Mouse (Mus musculus) intestine, embryonic 15.5 days (tissue): ENCODE measurements around the gene Fscn2. TPM values are rescaled to one million over a fixed set of nuclear protein-coding genes. Genes with fewer than 3 reads are reported as not detected.
"Not testable (repeated sequence)": the region's sequence is repeated elsewhere in the genome, so short reads cannot be mapped to it uniquely, and the experiment has no call there.

Experiments
- ATAC-seq: fragments of 200-750 bp; cut with Nextera tagmentation; 2 replicates; pipeline ENCODE4 v1.8.0; 2017; ENCODE audit warnings: moderate TSS enrichment, moderate library complexity
- H3K27ac ChIP-seq: fragments of 300-500 bp; sonication (generic); 2 replicates; pipeline ENCODE4 v1.5.1; 2015; ENCODE audit warnings: mild to moderate bottlenecking, inconsistent platforms
- H3K27me3 ChIP-seq: fragments of 300-500 bp; sonication (generic); replicated peaks from 2 replicates; pipeline ENCODE4 v1.6.1; 2015; ENCODE audit warnings: inconsistent platforms
- H3K36me3 ChIP-seq: fragments of 300-500 bp; sonication (generic); 2 replicates; pipeline ENCODE4 v1.6.1; 2015; ENCODE audit warnings: inconsistent platforms
- H3K4me1 ChIP-seq: fragments of 300-500 bp; sonication (generic); replicated peaks from 2 replicates; pipeline ENCODE4 v1.6.1; 2015; ENCODE audit warnings: inconsistent platforms
- H3K4me2 ChIP-seq: fragments of 300-500 bp; sonication (generic); replicated peaks from 2 replicates; pipeline ENCODE4 v1.6.1; 2015; ENCODE audit warnings: mild to moderate bottlenecking, inconsistent platforms
- H3K4me3 ChIP-seq: fragments of 300-500 bp; sonication (generic); replicated peaks from 2 replicates; pipeline ENCODE4 v1.5.1; 2015; ENCODE audit warnings: inconsistent platforms
- H3K9ac ChIP-seq: fragments of 300-500 bp; sonication (generic); 2 replicates; pipeline ENCODE4 v1.6.1; 2015; ENCODE audit warnings: inconsistent platforms
- H3K9me3 ChIP-seq: fragments of 300-500 bp; sonication (generic); 2 replicates; pipeline ENCODE4 v1.6.1; 2016; ENCODE audit warnings: inconsistent platforms
- WGBS: fragments of 180-500 bp; shearing (Covaris S2); methylation state at CpG from one replicate; pipeline ENCODE4 v1.1.7; 2015; 5-methylcytosine and 5-hydroxymethylcytosine counted together
- polyA plus RNA-seq: library from polyadenylated mRNA; unstranded; fragments of >200 nt; fragmentation: Nextera tagmentation; extraction: Ambion mirVana; gene quantifications from 2 replicates; pipeline ENCODE4 v1.2.1, GENCODE M21; 2015

The Fscn2 gene
- polyA plus RNA-seq, 1 experiment from 2014 or later = 0.18 TPM

- H3K27me3 ChIP-seq = no peaks in the 10 kb centered on the region
- peak; percentile 79 for ATAC-seq
- H3K9ac ChIP-seq = peak within 1 kb of the TSS; percentile 100
- peak within 1 kb of the TSS; percentile 99 for H3K4me3 ChIP-seq
- WGBS = under 1% methylated on average over 102 of the region's 103 CpGs
- peaks cover 29% of the 10 kb centered on the region for H3K4me1 ChIP-seq
- peak within 1 kb of the TSS; percentile 77 for H3K4me2 ChIP-seq
- H3K9me3 ChIP-seq = no peaks in the 10 kb centered on the region
- H3K36me3 ChIP-seq = 0 out of 2 replicates have a peak, but pooled peaks cover 5% of the 10 kb centered on the region
- peak within 1 kb of the TSS; percentile 100 for H3K27ac ChIP-seq
Measured at GRCm38 (mm10) chr11:120347791-120348683, 13.3 kb upstream of the Fscn2 start, which contains the start of gene Actg1. TSS of gene Actg1 (minus strand) at chr11:120348542.

GRCm38 (mm10) chr11:120348684-120349370 lies 12.5 kb upstream of the Fscn2 start:
- Histone ChIP-seq H3K9ac (peak overlapping the region; percentile 97), H3K4me2 (peak overlapping the region; percentile 77), H3K4me1 (peaks cover 37% of the 10 kb centered on the region), H3K36me3 (0 out of 2 replicates have a peak, but pooled peaks cover 5% of the 10 kb centered on the region), H3K27ac (peak overlapping the region; percentile 100), H3K4me3 (peak overlapping the region; percentile 99), H3K27me3 (no peaks in the 10 kb centered on the region), H3K9me3 (no peaks in the 10 kb centered on the region)
- WGBS = under 1% methylated on average over 52 of the region's 53 CpGs
- peak; percentile 15; the same call in 1 of the 2 replicates for ATAC-seq

- Histone ChIP-seq H3K36me3 (0 out of 2 replicates have a peak, but pooled peaks cover 5% of the 10 kb centered on the region), H3K27me3 (no peaks in the 10 kb centered on the region), H3K9ac (peak overlapping the region; percentile 97), H3K4me1 (peaks cover 39% of the 10 kb centered on the region), H3K4me3 (peak overlapping the region; percentile 99), H3K27ac (peak overlapping the region; percentile 100), H3K4me2 (peak overlapping the region; percentile 77), H3K9me3 (no peaks in the 10 kb centered on the region)
- WGBS = 4% methylated on average over 16 of the region's 16 CpGs
- ATAC-seq = 0 out of 2 replicates have a peak, but pooled peaks have one; percentile 13
Measured at GRCm38 (mm10) chr11:120349371-120349985, 11.9 kb upstream of the Fscn2 start.

GRCm38 (mm10) chr11:120349986-120350702 lies 11.2 kb upstream of the Fscn2 start:
- ATAC-seq = peak; percentile 75
- H3K4me2 ChIP-seq = peak overlapping the region; percentile 77
- 0 out of 2 replicates have a peak, but pooled peaks cover 3% of the 10 kb centered on the region for H3K36me3 ChIP-seq
- H3K9ac ChIP-seq = peak overlapping the region; percentile 97
- H3K27ac ChIP-seq = peak overlapping the region; percentile 100
- no peaks in the 10 kb centered on the region for H3K27me3 ChIP-seq
- H3K9me3 ChIP-seq = no peaks in the 10 kb centered on the region
- peaks cover 42% of the 10 kb centered on the region for H3K4me1 ChIP-seq
- H3K4me3 ChIP-seq = peak overlapping the region; percentile 99
- WGBS = 1% methylated on average over 67 of the region's 68 CpGs

- no peak for ATAC-seq
- WGBS = 14% methylated on average over 11 of the region's 11 CpGs
Measured at GRCm38 (mm10) chr11:120350711-120351110, 10.6 kb upstream of the Fscn2 start.

GRCm38 (mm10) chr11:120351250-120352092 lies 9.9 kb upstream of the Fscn2 start:
- peak overlapping the region; percentile 100 for H3K27ac ChIP-seq
- 69% methylated on average over 10 of the region's 10 CpGs for WGBS
- H3K4me3 ChIP-seq = no peak overlapping the region
- H3K4me2 ChIP-seq = peak overlapping the region; percentile 77
- H3K27me3 ChIP-seq = no peaks in the 10 kb centered on the region
- H3K36me3 ChIP-seq = no peaks in the 10 kb centered on the region
- no peak for ATAC-seq
- no peak overlapping the region for H3K9ac ChIP-seq
- H3K9me3 ChIP-seq = no peaks in the 10 kb centered on the region
- peaks cover 49% of the 10 kb centered on the region for H3K4me1 ChIP-seq

More at GRCm38 (mm10) chr11:120350711-120351110, 10.6 kb upstream of the Fscn2 start:
- Histone ChIP-seq H3K4me2 (peak overlapping the region; percentile 77), H3K36me3 (no peaks in the 10 kb centered on the region), H3K9me3 (no peaks in the 10 kb centered on the region), H3K27ac (peak overlapping the region; percentile 100), H3K9ac (peak overlapping the region; percentile 97), H3K4me1 (peaks cover 45% of the 10 kb centered on the region), H3K4me3 (peak overlapping the region; percentile 99), H3K27me3 (no peaks in the 10 kb centered on the region)

- ATAC-seq, H3K9me3 ChIP-seq: not testable (repeated sequence)
- WGBS = 79% methylated on average over 5 of the region's 5 CpGs
Measured at GRCm38 (mm10) chr11:120352093-120352350, 9.3 kb upstream of the Fscn2 start.

GRCm38 (mm10) chr11:120352571-120353290 lies 8.6 kb upstream of the Fscn2 start:
- 0 out of 2 replicates have a peak overlapping the region, but pooled peaks have one; percentile 20 for H3K9ac ChIP-seq

More at GRCm38 (mm10) chr11:120352093-120352350, 9.3 kb upstream of the Fscn2 start:
- not testable (repeated sequence) for H3K4me2 ChIP-seq, H3K36me3 ChIP-seq, H3K4me3 ChIP-seq, H3K9ac ChIP-seq, H3K27me3 ChIP-seq
- Histone ChIP-seq H3K27ac (peak overlapping the region; percentile 100), H3K4me1 (peaks cover 50% of the 10 kb centered on the region)

GRCm38 (mm10) chr11:120353500-120354303 lies 7.6 kb upstream of the Fscn2 start:
- ATAC-seq = peak; percentile 52
- H3K4me1 ChIP-seq = peaks cover 64% of the 10 kb centered on the region
- H3K9me3 ChIP-seq = no peaks in the 10 kb centered on the region
- no peaks in the 10 kb centered on the region for H3K36me3 ChIP-seq
- 24% methylated on average over 26 of the region's 26 CpGs for WGBS
- H3K4me3 ChIP-seq = no peak overlapping the region
- H3K9ac ChIP-seq = no peak overlapping the region
- peak overlapping the region; percentile 40 for H3K4me2 ChIP-seq
- H3K27me3 ChIP-seq = no peaks in the 10 kb centered on the region
- H3K27ac ChIP-seq = peak overlapping the region; percentile 81; the same call in 1 of the 2 replicates

More at GRCm38 (mm10) chr11:120352571-120353290, 8.6 kb upstream of the Fscn2 start:
- peaks cover 54% of the 10 kb centered on the region for H3K4me1 ChIP-seq
- H3K9me3 ChIP-seq = no peaks in the 10 kb centered on the region
- no peak overlapping the region for H3K4me3 ChIP-seq
- peak overlapping the region; percentile 100 for H3K27ac ChIP-seq
- no peak for ATAC-seq
- H3K36me3 ChIP-seq = no peaks in the 10 kb centered on the region
- 55% methylated on average over 13 of the region's 13 CpGs for WGBS
- no peaks in the 10 kb centered on the region for H3K27me3 ChIP-seq
- H3K4me2 ChIP-seq = no peak overlapping the region
